Mouse (Mus musculus) megakaryocyte, embryonic 14.5 days (primary cell): Measurements from ENCODE around the gene Vcan. TPM values are rescaled to one million over a fixed set of nuclear protein-coding genes. Genes with fewer than 3 reads are reported as not detected.
"Not testable (repeated sequence)": the region's sequence is repeated elsewhere in the genome, so short reads cannot be mapped to it uniquely, and the experiment has no call there.

Experiments
- H3K27me3 ChIP-seq: replicated peaks from 2 replicates; pipeline ENCODE3; 2012; ENCODE audit warnings: inconsistent platforms
- H3K36me3 ChIP-seq: replicated peaks from 2 replicates; pipeline ENCODE3; 2012; ENCODE audit warnings: low read length, inconsistent platforms, mixed read lengths
- H3K4me1 ChIP-seq: 2 replicates; pipeline ENCODE4 v1.6.1; 2012; ENCODE audit warnings: inconsistent platforms
- H3K4me3 ChIP-seq: replicated peaks from 2 replicates; pipeline ENCODE3; 2012; ENCODE audit warnings: moderate library complexity, mild to moderate bottlenecking, inconsistent platforms
- H3K9me3 ChIP-seq: 2 replicates; pipeline ENCODE4 v1.6.1; 2012; ENCODE audit warnings: inconsistent platforms
- FLI1 ChIP-seq: IDR thresholded peaks from 2 replicates; pipeline ENCODE4 v1.6.1; 2012; ENCODE audit warnings: low read length, inconsistent platforms, mixed read lengths
- GATA1 ChIP-seq: IDR thresholded peaks from 3 replicates; pipeline ENCODE4 v1.6.1; 2012; ENCODE audit warnings: mixed read lengths, low read length, inconsistent platforms, borderline replicate concordance
- polyA plus RNA-seq: library from polyadenylated mRNA; stranded (reverse); fragments of >175 nt; gene quantifications from 2 replicates; pipeline ENCODE4 v1.2.3, GENCODE M21; 2012; ENCODE audit warnings: low replicate concordance; ENCODE audit not compliant: insufficient read depth

Gene Vcan
- polyA plus RNA-seq, 1 experiment: 0.34 TPM

GRCm38 (mm10) chr13:89756347-89756746, 14.0 kb upstream of the Vcan start:
- Histone ChIP-seq H3K4me1 (peaks cover 5% of the 10 kb centered on the region; the same call in 1 of the 2 replicates), H3K9me3 (no peaks in the 10 kb centered on the region), H3K36me3 (no peaks in the 10 kb centered on the region), H3K4me3 (no peak overlapping the region), H3K27me3 (no peaks in the 10 kb centered on the region)
- no peak for TF ChIP-seq GATA1
- no peak for TF ChIP-seq FLI1

- H3K4me1 ChIP-seq, H3K4me3 ChIP-seq, H3K9me3 ChIP-seq, H3K27me3 ChIP-seq, H3K36me3 ChIP-seq: not testable (repeated sequence)
These were observed 8.3 kb upstream of the Vcan start for GRCm38 (mm10) chr13:89750562-89750961.

- Histone ChIP-seq H3K36me3 (no peaks in the 10 kb centered on the region), H3K27me3 (peaks cover 43% of the 10 kb centered on the region), H3K4me1 (peaks cover 42% of the 10 kb centered on the region), H3K4me3 (no peak overlapping the region), H3K9me3 (no peaks in the 10 kb centered on the region)
- TF ChIP-seq FLI1 (no peak), GATA1 (no peak)
These were observed 892 bp upstream of the Vcan start for GRCm38 (mm10) chr13:89743201-89743600.

- no peak for TF ChIP-seq FLI1
- no peak for TF ChIP-seq GATA1
- H3K27me3 ChIP-seq: peaks cover 42% of the 10 kb centered on the region
- H3K36me3 ChIP-seq: no peaks in the 10 kb centered on the region
- peaks cover 42% of the 10 kb centered on the region for H3K4me1 ChIP-seq
- peak overlapping the region; percentile 88 for H3K4me3 ChIP-seq
- H3K9me3 ChIP-seq: no peaks in the 10 kb centered on the region
These were observed 434 bp upstream of the Vcan start for GRCm38 (mm10) chr13:89742686-89743200.

- Histone ChIP-seq H3K9me3 (no peaks in the 10 kb centered on the region), H3K4me1 (peaks cover 42% of the 10 kb centered on the region), H3K36me3 (no peaks in the 10 kb centered on the region), H3K4me3 (peak overlapping the region; percentile 94), H3K27me3 (peaks cover 48% of the 10 kb centered on the region)
- no peak for TF ChIP-seq GATA1
- TF ChIP-seq FLI1: no peak
These were observed 1.2 kb downstream of the Vcan start for GRCm38 (mm10) chr13:89741116-89741551.

GRCm38 (mm10) chr13:89740243-89741115, 1.8 kb downstream of the Vcan start:
- no peaks in the 10 kb centered on the region for H3K9me3 ChIP-seq

GRCm38 (mm10) chr13:89739696-89740242, 2.5 kb downstream of the Vcan start:
- peaks cover 39% of the 10 kb centered on the region for H3K4me1 ChIP-seq
- no peaks in the 10 kb centered on the region for H3K9me3 ChIP-seq
- H3K27me3 ChIP-seq: peaks cover 50% of the 10 kb centered on the region
- no peaks in the 10 kb centered on the region for H3K36me3 ChIP-seq
- TF ChIP-seq FLI1: no peak
- no peak for TF ChIP-seq GATA1
- peak overlapping the region; percentile 94 for H3K4me3 ChIP-seq

More at GRCm38 (mm10) chr13:89740243-89741115, 1.8 kb downstream of the Vcan start:
- Histone ChIP-seq H3K27me3 (peaks cover 50% of the 10 kb centered on the region), H3K4me1 (peaks cover 39% of the 10 kb centered on the region), H3K4me3 (peak overlapping the region; percentile 94), H3K36me3 (no peaks in the 10 kb centered on the region)
- TF ChIP-seq FLI1 (no peak), GATA1 (no peak)

- TF ChIP-seq GATA1: no peak
- TF ChIP-seq FLI1: no peak
These were observed 3.3 kb downstream of the Vcan start for GRCm38 (mm10) chr13:89738776-89739695.

GRCm38 (mm10) chr13:89738275-89738674, 4.0 kb downstream of the Vcan start:
- H3K27me3 ChIP-seq: peaks cover 41% of the 10 kb centered on the region
- no peaks in the 10 kb centered on the region for H3K36me3 ChIP-seq
- H3K4me3 ChIP-seq: no peak overlapping the region
- TF ChIP-seq FLI1 (no peak), GATA1 (no peak)
- peaks cover 39% of the 10 kb centered on the region for H3K4me1 ChIP-seq
- no peaks in the 10 kb centered on the region for H3K9me3 ChIP-seq

More at GRCm38 (mm10) chr13:89738776-89739695, 3.3 kb downstream of the Vcan start:
- Histone ChIP-seq H3K4me3 (peak overlapping the region; percentile 94), H3K36me3 (no peaks in the 10 kb centered on the region), H3K27me3 (peaks cover 48% of the 10 kb centered on the region), H3K4me1 (peaks cover 39% of the 10 kb centered on the region), H3K9me3 (no peaks in the 10 kb centered on the region)
